Mouse (Mus musculus) adrenal gland, adult 2 months (tissue): ENCODE measurements at regions not wholly inside any gene's neighbourhood (a gene's known extent, or its start where the extent isn't known, plus 50 kb on each side); places are given as distances from the start of the nearest gene placed in this dataset.

Experiments
- DNase-seq: peaks from one replicate; pipeline ENCODE4 v3.0.0; 2021

DNA sequence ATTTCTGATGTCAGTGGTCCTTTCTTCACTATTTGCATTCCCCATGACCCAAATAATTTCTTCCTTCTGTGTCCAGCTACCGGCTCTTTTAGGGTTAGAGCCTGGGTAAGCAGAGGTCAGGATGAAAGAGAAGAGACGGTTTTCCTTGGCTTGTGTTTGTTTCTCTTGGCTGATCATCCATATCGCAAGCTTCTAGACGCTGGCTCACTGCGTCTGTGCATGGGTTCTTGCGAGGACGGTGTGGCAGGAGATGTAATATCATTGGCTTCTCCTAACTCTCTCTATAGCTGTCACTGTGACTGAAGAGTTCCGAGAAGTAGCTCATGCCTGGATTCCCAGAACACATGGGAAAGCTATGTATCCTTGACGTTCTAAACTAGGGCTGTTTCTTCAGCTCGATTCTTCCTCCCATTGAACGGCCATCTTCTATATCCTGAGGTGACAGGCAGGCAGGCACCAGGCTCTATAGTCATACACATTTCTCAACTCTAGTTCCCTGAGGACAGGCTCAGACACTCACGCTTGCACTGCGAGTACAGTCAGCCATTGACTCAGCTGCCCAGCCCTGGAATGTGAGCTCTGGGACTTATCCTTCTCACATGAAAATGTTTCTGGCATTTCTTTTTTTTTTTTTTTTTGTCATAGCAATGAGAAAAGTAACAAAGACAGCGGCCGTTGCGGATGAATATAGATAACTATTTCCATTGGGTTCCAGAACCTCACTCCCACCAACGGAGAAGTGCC lies 85.0 kb downstream of the Bach1 start:
- DNase-seq: peak; percentile 33

DNA sequence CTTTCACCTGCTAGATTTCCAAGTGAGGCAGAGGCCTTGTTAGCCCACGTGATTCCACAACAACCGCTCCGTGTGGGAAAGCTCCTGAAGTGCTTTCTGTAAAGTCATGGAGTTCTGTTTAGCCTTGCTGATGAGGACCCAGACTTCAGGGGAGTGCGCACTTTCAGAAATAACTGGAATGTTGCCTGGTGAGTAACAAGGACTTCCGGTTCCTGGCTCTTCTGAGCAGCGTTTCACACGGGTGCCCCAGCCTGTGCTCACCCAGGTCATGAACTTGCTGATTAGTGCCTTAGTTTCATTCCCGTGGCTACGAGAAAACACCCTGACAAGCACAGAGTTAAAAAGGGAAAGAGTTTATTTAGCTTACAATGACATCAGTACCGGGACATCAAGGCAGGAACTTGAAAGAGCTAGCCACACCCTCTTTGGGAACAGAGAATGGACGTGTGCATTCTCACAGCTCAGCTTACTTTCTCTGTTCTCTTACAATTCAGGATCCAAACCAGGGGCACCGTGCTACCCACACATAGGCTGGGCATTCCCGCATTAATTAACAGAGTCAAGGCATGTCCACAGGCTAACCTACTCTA lies 85.8 kb downstream of the Bach1 start:
- DNase-seq: peak; percentile 34

DNA sequence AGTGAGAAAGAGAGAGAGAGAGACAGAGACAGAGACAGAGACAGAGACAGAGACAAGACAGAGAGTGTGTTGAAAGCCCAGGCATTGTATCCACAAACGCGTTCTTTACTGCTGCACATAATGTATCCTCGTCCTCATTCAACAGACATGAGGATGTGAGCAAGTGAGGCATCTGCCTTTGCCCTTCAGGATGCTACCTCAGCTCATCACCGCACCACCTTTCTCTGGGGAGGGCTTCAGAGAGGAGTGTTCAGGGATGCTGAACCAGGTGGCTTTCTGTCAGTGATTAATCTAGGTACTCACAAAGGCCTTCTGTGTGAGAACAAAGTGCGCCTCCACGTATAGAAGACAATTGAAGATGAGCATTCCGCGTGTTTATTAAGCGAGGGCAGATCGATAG lies 90.8 kb downstream of the Bach1 start:
- DNase-seq: no peak

DNA sequence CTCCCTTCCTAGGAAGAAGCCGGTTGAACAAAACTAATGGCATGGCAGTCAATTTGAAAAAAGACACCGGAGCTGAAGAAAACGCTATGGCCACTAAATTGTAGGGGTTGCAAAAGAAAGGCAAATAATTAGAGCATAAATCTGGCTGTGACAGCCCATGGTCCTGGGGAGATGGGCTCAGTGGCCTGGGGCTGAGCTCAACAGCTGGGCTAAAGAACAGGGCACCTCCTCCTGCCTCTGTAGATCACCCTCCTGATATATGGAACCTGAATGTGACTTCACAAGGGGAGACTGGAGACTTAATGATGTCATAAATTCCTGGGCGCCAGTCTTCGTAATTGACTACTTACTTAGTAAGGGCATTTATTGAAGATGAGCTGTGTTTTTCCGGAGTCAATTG lies 91.2 kb downstream of the Bach1 start:
- no peak for DNase-seq

DNA sequence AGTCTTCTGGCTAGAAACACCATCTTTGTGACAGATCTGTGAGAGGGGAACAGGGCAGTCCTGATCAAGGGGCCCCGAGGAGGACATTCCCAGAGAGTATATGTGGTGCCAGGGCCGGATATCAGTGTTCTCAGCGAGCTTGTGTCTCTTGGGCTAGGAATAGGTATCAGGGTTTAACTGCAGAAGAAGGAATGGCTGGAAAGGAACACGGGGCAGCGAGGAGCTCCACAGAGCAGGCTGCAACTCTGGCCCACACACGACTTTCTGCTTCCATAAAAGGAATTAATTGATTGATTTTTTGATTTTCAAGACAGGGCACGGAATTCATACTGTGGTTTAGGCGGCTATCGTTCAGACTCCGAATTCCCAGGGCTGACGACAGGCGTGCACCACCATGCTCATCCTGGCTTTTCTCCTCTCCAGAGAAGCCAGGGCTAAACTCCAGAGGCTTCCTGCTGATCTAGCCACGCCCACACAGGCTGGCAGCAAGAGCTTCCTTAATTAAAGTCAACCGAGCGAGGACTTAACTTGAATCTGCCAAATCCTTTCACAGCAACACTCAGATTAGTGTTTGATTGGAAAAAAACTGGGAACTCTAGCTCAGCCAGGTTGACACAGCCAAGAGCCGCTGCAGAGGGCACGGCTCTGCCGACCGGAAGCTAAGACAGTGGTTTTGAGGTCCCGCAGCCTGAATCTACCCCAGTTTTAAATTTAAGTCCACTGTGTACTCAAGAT lies 97.9 kb downstream of the Bach1 start:
- DNase-seq: peak; percentile 51

DNA sequence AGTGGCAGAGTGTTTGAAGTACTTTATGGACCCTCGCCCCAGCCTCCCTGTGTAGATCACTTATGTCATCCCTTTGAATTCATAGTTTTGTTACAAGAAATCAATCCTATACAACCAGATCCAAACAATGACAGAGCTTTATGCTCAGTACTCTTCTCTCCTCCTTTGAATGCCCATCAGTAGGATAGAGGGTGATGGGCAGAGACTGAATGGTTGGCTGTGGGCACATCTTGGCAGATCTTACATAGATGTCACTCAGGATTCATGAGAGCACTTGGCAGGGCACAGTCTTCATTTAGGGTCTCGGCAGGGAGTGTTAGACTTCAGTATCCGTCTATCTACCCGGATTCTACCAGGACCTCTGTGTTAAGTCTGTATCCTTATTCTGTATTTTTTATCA lies 103.6 kb downstream of the Bach1 start:
- DNase-seq: no peak

DNA sequence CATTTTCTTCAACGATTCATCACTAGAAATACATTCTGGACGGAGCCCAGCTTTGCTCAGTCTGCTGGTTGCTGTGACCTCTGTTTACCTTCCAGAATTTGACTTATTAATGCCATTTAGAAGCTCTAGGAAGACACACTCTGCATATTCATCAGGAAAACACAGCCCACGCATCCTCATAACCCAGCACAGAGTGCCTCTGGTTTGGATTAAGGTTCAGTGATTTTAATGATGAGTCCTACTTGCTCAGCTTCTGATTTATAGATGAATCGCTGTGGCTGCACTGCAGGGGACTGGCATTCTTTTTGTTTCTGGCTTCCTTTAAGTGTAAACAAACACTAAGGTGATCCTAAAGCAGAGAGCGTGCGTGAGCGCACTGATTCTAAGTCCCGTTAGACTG lies 118.8 kb downstream of the Bach1 start:
- no peak for DNase-seq

DNA sequence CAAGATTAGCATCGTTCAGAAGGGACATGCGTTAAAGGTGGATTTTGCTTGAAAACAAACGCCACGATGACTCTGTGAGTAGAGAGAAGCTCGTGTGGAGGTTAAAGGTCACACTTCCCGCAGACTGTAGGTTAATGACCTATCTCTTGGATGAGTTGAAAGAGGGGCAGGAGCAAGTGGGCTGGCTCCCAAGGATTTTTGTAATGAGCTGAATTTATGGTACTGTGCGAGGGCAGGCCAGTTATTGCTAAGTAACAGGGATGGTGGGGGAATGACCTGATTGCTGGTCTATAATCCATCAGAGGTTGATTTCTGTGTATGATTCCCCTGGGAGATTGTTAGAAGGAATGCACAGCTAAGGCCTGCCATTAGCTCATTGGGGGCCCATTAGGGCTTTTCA lies 135.6 kb downstream of the Bach1 start:
- no peak for DNase-seq

DNA sequence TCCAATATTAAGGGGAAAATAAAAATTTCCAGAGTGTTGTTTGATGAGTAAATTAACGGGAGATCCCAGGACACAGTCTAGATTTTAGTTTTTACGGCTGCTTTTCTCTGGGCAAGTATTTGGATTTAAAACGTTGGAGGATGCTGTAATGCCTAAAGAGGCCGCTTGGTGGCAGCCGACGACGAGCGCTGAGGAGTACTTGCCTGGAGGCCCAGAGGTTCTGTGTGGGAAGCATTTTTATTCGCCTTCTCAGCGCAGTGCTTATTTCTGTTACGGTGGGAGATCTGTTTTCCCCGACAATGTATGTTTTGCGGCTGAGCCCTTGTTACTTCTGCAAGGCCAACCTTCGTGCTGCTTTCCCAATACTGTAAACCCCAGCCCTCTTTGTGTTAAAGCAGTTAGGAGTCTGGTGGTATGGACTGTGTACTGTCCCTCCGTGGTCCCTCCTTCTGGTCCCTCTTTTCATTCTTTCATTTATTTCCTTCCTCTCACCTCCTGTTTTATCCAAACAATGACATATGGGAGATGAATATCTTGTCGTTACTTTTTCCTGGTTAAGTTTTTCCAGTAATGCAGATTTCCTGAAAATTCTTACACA lies 142.3 kb downstream of the Bach1 start:
- DNase-seq: peak; percentile 70
